Mouse (Mus musculus) stomach, embryonic 16.5 days (tissue): ENCODE data around the gene Hoxb5. TPM values are rescaled to one million over a fixed set of nuclear protein-coding genes. Genes with fewer than 3 reads are reported as not detected.

ENCODE experiments used
- ATAC-seq: fragments of 200-750 bp; cut with Nextera tagmentation; 2 replicates; pipeline ENCODE4 v1.8.0; 2017; ENCODE audit warnings: moderate number of reproducible peaks, moderate TSS enrichment; ENCODE audit not compliant: insufficient read depth, low FRiP score
- H3K27ac ChIP-seq: fragments of 300-500 bp; sonication (generic); 2 replicates; pipeline ENCODE4 v1.5.1; 2014; ENCODE audit warnings: low read length
- H3K27me3 ChIP-seq: fragments of 300-500 bp; sonication (generic); 2 replicates; pipeline ENCODE4 v1.6.1; 2014; ENCODE audit warnings: low read length, control low read depth, mixed read lengths; ENCODE audit not compliant: control insufficient read depth, insufficient read depth
- H3K36me3 ChIP-seq: fragments of 300-500 bp; sonication (generic); 2 replicates; pipeline ENCODE4 v1.6.1; 2014; ENCODE audit warnings: low read length; ENCODE audit not compliant: control insufficient read depth, insufficient read depth
- H3K4me1 ChIP-seq: fragments of 300-500 bp; sonication (generic); 2 replicates; pipeline ENCODE4 v1.6.1; 2014; ENCODE audit warnings: low read length, control low read depth, mixed read lengths; ENCODE audit not compliant: control insufficient read depth, insufficient read depth
- H3K4me2 ChIP-seq: fragments of 300-500 bp; sonication (generic); 2 replicates; pipeline ENCODE4 v1.6.1; 2014; ENCODE audit warnings: low read depth, low read length, mixed read lengths
- H3K4me3 ChIP-seq: fragments of 300-500 bp; sonication (generic); replicated peaks from 2 replicates; pipeline ENCODE4 v1.5.1; 2014; ENCODE audit warnings: mild to moderate bottlenecking, low read length
- H3K9ac ChIP-seq: fragments of 300-500 bp; sonication (generic); 2 replicates; pipeline ENCODE4 v1.6.1; 2014; ENCODE audit warnings: low read length
- H3K9me3 ChIP-seq: fragments of 300-500 bp; sonication (generic); replicated peaks from 2 replicates; pipeline ENCODE4 v1.6.1; 2016; ENCODE audit warnings: low read length, control low read depth; ENCODE audit not compliant: control insufficient read depth
- WGBS: fragments of 180-500 bp; shearing (Covaris S2); extraction: QIAGEN DNeasy Blood & Tissue Kit; methylation state at CpG from one replicate; pipeline ENCODE4 v1.1.7; 2014; 5-methylcytosine and 5-hydroxymethylcytosine counted together
- polyA plus RNA-seq: library from polyadenylated mRNA; unstranded; fragments of >200 nt; fragmentation: Nextera tagmentation; extraction: Ambion mirVana; gene quantifications from 2 replicates; pipeline ENCODE4 v1.2.1, GENCODE M21; 2015

Gene Hoxb5
- polyA plus RNA-seq, 1 experiment from 2014 or later, result 13.8 TPM

GRCm38 (mm10) chr11:96298895-96299667 is 4.1 kb upstream of the Hoxb5 start:
- Histone ChIP-seq H3K9me3 (no peaks in the 10 kb centered on the region), H3K36me3 (no peaks in the 10 kb centered on the region), H3K27ac (peak overlapping the region; percentile 73), H3K4me2 (peak overlapping the region; percentile 87), H3K4me1 (peaks cover 26% of the 10 kb centered on the region), H3K27me3 (peaks cover 68% of the 10 kb centered on the region), H3K9ac (peak overlapping the region; percentile 81), H3K4me3 (peak overlapping the region; percentile 58)
- under 1% methylated on average over 66 of the region's 66 CpGs for WGBS
- peak; percentile 32; the same call in 1 of the 2 replicates for ATAC-seq

- Histone ChIP-seq H3K4me3 (peak overlapping the region; percentile 58), H3K4me1 (peaks cover 26% of the 10 kb centered on the region), H3K9ac (peak overlapping the region; percentile 81), H3K36me3 (no peaks in the 10 kb centered on the region), H3K9me3 (no peaks in the 10 kb centered on the region), H3K4me2 (peak overlapping the region; percentile 87), H3K27ac (peak overlapping the region; percentile 73), H3K27me3 (peaks cover 61% of the 10 kb centered on the region)
- no peak for ATAC-seq
- WGBS, result 8% methylated on average over 9 of the region's 9 CpGs
Measured at GRCm38 (mm10) chr11:96299781-96300180, 3.4 kb upstream of the Hoxb5 start.

- Histone ChIP-seq H3K4me3 (peak overlapping the region; percentile 58), H3K9ac (peak overlapping the region; percentile 81), H3K36me3 (no peaks in the 10 kb centered on the region), H3K4me2 (peak overlapping the region; percentile 87), H3K9me3 (no peaks in the 10 kb centered on the region), H3K27me3 (peaks cover 57% of the 10 kb centered on the region), H3K4me1 (peaks cover 24% of the 10 kb centered on the region), H3K27ac (peak overlapping the region; percentile 73)
- WGBS, result 4% methylated on average over 35 of the region's 35 CpGs
- ATAC-seq, result no peak
Measured at GRCm38 (mm10) chr11:96300354-96301063, 2.6 kb upstream of the Hoxb5 start.

GRCm38 (mm10) chr11:96301064-96301431 is 2.1 kb upstream of the Hoxb5 start:
- Histone ChIP-seq H3K4me3 (peak overlapping the region; percentile 58), H3K27ac (peak overlapping the region; percentile 73; the same call in 1 of the 2 replicates), H3K4me1 (peaks cover 19% of the 10 kb centered on the region), H3K27me3 (peaks cover 57% of the 10 kb centered on the region), H3K36me3 (no peaks in the 10 kb centered on the region), H3K9ac (peak overlapping the region; percentile 81), H3K9me3 (no peaks in the 10 kb centered on the region), H3K4me2 (peak overlapping the region; percentile 87)
- ATAC-seq, result no peak
- WGBS, result 25% methylated on average over 10 of the region's 10 CpGs

- H3K36me3 ChIP-seq, result no peaks in the 10 kb centered on the region
- H3K9ac ChIP-seq, result peak overlapping the region; percentile 50
- no peaks in the 10 kb centered on the region for H3K9me3 ChIP-seq
- H3K4me3 ChIP-seq, result peak overlapping the region; percentile 21
- ATAC-seq, result no peak
- peaks cover 15% of the 10 kb centered on the region; the same call in 1 of the 2 replicates for H3K4me1 ChIP-seq
- peaks cover 52% of the 10 kb centered on the region for H3K27me3 ChIP-seq
- peak overlapping the region; percentile 87 for H3K4me2 ChIP-seq
- peak overlapping the region; percentile 89 for H3K27ac ChIP-seq
- WGBS, result 13% methylated on average over 15 of the region's 15 CpGs
Measured at GRCm38 (mm10) chr11:96301837-96302236, 1.3 kb upstream of the Hoxb5 start.

- Histone ChIP-seq H3K4me2 (peak overlapping the region; percentile 87), H3K9ac (peak overlapping the region; percentile 50), H3K4me1 (peaks cover 15% of the 10 kb centered on the region; the same call in 1 of the 2 replicates), H3K36me3 (no peaks in the 10 kb centered on the region), H3K9me3 (no peaks in the 10 kb centered on the region), H3K27ac (peak overlapping the region; percentile 89), H3K4me3 (peak overlapping the region; percentile 48), H3K27me3 (peaks cover 45% of the 10 kb centered on the region)
- no peak for ATAC-seq
- WGBS, result 27% methylated on average over 23 of the region's 23 CpGs
Measured at GRCm38 (mm10) chr11:96302381-96303150, 570 bp upstream of the Hoxb5 start.

- 4% methylated on average over 38 of the region's 38 CpGs for WGBS
- peaks cover 33% of the 10 kb centered on the region for H3K27me3 ChIP-seq
- H3K36me3 ChIP-seq, result no peaks in the 10 kb centered on the region
- H3K4me3 ChIP-seq, result peak overlapping the region; percentile 48
- H3K9ac ChIP-seq, result peak overlapping the region; percentile 83
- ATAC-seq, result no peak
- no peaks in the 10 kb centered on the region for H3K9me3 ChIP-seq
- H3K4me2 ChIP-seq, result peak overlapping the region; percentile 87
- H3K4me1 ChIP-seq, result peaks cover 10% of the 10 kb centered on the region; the same call in 1 of the 2 replicates
- H3K27ac ChIP-seq, result peak overlapping the region; percentile 89
Measured at GRCm38 (mm10) chr11:96304381-96305195, 1.5 kb downstream of the Hoxb5 start.

- no peaks in the 10 kb centered on the region for H3K36me3 ChIP-seq
- H3K27me3 ChIP-seq, result peaks cover 23% of the 10 kb centered on the region
- H3K9me3 ChIP-seq, result no peaks in the 10 kb centered on the region
- H3K4me1 ChIP-seq, result peaks cover 4% of the 10 kb centered on the region; the same call in 1 of the 2 replicates
- peak overlapping the region; percentile 89 for H3K27ac ChIP-seq
- 51% methylated on average over 6 of the region's 6 CpGs for WGBS
- ATAC-seq, result no peak
- peak overlapping the region; percentile 83 for H3K9ac ChIP-seq
- H3K4me3 ChIP-seq, result peak overlapping the region; percentile 48
- H3K4me2 ChIP-seq, result peak overlapping the region; percentile 87
Measured at GRCm38 (mm10) chr11:96305505-96306182, 2.5 kb downstream of the Hoxb5 start.
